Mouse (Mus musculus) hindbrain, embryonic 11.5 days (tissue): ENCODE measurements at regions not wholly inside any gene's neighbourhood (a gene's known extent, or its start where the extent isn't known, plus 50 kb on each side); places are given as distances from the start of the nearest gene placed in this dataset.

Source experiments
- ATAC-seq: fragments of 200-750 bp; cut with Nextera tagmentation; 2 replicates; pipeline ENCODE4 v1.8.0; 2017; ENCODE audit warnings: mild to moderate bottlenecking, moderate TSS enrichment, moderate library complexity; ENCODE audit not compliant: low FRiP score
- DNase-seq: peaks from one replicate; pipeline ENCODE4 v3.0.0-alpha.2; 2015; ENCODE audit warnings: low spot score
- H3K27ac ChIP-seq: fragments of 300-500 bp; sonication (generic); 2 replicates; pipeline ENCODE4 v1.5.1; 2014; ENCODE audit warnings: mild to moderate bottlenecking, low read depth, low read length
- H3K27me3 ChIP-seq: fragments of 300-500 bp; sonication (generic); 2 replicates; pipeline ENCODE4 v1.6.1; 2014; ENCODE audit warnings: mild to moderate bottlenecking, low read length, moderate library complexity, mixed read lengths; ENCODE audit not compliant: control insufficient read depth, insufficient read depth
- H3K36me3 ChIP-seq: fragments of 300-500 bp; sonication (generic); 2 replicates; pipeline ENCODE4 v1.6.1; 2014; ENCODE audit warnings: mild to moderate bottlenecking, low read length, moderate library complexity, mixed read lengths; ENCODE audit not compliant: control insufficient read depth, insufficient read depth
- H3K4me1 ChIP-seq: fragments of 300-500 bp; sonication (generic); replicated peaks from 2 replicates; pipeline ENCODE4 v1.6.1; 2014; ENCODE audit warnings: low read length, mixed read lengths; ENCODE audit not compliant: control insufficient read depth, insufficient read depth
- H3K4me2 ChIP-seq: fragments of 300-500 bp; sonication (generic); replicated peaks from 2 replicates; pipeline ENCODE4 v1.6.1; 2014; ENCODE audit warnings: mild to moderate bottlenecking, low read depth, low read length
- H3K4me3 ChIP-seq: fragments of 300-500 bp; sonication (generic); 2 replicates; pipeline ENCODE4 v1.5.1; 2014; ENCODE audit warnings: low read depth, low read length
- H3K9ac ChIP-seq: fragments of 300-500 bp; sonication (generic); 2 replicates; pipeline ENCODE4 v1.6.1; 2014; ENCODE audit warnings: low read depth, low read length
- H3K9me3 ChIP-seq: fragments of 300-500 bp; sonication (generic); 2 replicates; pipeline ENCODE4 v1.6.1; 2016; ENCODE audit warnings: low read length; ENCODE audit not compliant: control insufficient read depth
- WGBS: fragments of 180-500 bp; shearing (Covaris S2); extraction: QIAGEN DNeasy Blood & Tissue Kit; methylation state at CpG from one replicate; pipeline ENCODE4 v1.1.7; 2014; 5-methylcytosine and 5-hydroxymethylcytosine counted together

DNA sequence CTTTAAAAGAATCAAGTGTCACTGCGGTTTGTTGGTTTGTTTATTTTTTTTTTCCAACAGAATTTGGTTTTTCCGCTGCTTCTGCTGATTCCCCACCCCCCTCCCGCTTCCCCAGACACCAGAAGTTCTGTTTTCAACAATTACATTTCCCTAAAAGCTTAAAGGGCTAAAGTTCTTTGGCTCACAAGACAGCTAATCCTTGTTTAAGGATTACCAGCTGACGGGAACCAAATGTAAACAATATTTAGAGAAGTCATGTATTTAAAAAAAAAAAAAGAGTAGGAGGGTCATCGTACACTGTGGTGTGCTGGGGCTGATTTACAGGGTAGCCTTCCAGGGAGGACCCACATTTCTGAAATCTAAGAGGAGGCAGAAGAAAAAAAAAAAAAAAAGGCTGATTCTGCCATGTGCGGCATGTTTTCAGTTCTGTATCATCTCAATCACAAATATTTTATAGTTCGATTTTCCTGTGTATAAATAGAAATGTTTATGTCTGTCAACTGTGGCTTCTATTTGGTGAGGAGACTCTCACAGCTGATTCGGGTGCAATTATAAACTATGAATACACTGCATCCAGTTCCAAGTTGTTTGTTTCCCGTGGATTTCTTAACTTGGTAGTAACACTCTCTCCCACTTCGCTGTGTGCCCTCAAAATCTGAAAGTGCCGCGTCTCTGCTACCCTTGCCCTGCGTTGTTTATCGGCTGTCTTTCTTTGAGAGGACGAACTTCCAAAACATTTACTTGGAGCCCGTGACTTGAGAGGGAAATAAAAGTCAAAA is 456.3 kb upstream of the Jarid2 start:
- Histone ChIP-seq H3K27me3 (no peaks in the 10 kb centered on the region), H3K4me3 (no peak overlapping the region), H3K27ac (no peak overlapping the region), H3K36me3 (no peaks in the 10 kb centered on the region), H3K4me2 (no peak overlapping the region), H3K9me3 (no peaks in the 10 kb centered on the region), H3K4me1 (no peaks in the 10 kb centered on the region), H3K9ac (no peak overlapping the region)
- DNase-seq (no peak), ATAC-seq (no peak)
- WGBS: 86% methylated on average over 16 of the region's 16 CpGs

DNA sequence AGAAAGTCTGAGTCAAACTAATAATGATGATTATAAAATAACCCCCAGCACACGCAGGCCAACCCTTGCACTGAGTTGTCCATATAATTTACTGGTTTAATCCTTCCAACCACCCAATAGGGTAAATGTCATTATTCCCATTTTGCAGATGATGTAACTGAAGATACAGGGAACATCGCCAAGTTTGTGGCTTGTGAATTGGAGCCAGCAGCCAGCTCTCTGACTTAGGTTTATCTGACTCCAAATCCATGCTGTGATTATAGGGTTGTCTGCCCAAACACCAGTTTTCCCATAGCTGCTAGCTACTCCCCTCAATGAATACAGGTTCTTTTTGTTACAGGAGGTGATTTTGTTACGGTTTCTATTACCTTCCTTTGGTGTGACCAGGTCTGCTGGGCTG is 451.3 kb upstream of the Jarid2 start:
- Histone ChIP-seq H3K9me3 (no peaks in the 10 kb centered on the region), H3K9ac (no peak overlapping the region), H3K27ac (no peak overlapping the region), H3K4me1 (no peaks in the 10 kb centered on the region), H3K4me3 (no peak overlapping the region), H3K27me3 (no peaks in the 10 kb centered on the region), H3K36me3 (no peaks in the 10 kb centered on the region), H3K4me2 (no peak overlapping the region)
- WGBS: 90% methylated on average over 3 of the region's 3 CpGs
- ATAC-seq: no peak
- no peak for DNase-seq

DNA sequence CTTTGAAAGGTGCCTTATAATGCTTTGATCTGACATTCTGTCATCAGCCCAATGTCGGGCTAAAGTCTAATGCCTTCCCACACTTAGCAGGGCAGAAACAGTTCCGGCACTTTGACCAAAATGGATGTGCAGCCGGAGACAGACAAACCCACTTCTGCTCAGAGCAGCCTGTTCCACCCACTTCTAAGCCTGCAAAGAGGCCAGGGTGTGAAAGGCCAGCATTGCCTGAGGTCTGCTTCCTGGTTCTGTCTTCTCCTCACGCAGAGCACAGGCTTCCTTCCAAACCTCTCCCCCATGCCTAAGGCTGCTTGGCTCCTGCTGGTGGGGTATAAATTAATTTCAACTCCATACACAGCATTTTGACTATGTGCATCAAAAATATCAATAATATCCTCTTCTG is 450.2 kb upstream of the Jarid2 start:
- Histone ChIP-seq H3K36me3 (no peaks in the 10 kb centered on the region), H3K9ac (no peak overlapping the region), H3K9me3 (no peaks in the 10 kb centered on the region), H3K4me1 (no peaks in the 10 kb centered on the region), H3K4me3 (no peak overlapping the region), H3K27ac (no peak overlapping the region), H3K27me3 (no peaks in the 10 kb centered on the region), H3K4me2 (no peak overlapping the region)
- DNase-seq (no peak), ATAC-seq (no peak)
- 63% methylated on average over 4 of the region's 4 CpGs for WGBS

DNA sequence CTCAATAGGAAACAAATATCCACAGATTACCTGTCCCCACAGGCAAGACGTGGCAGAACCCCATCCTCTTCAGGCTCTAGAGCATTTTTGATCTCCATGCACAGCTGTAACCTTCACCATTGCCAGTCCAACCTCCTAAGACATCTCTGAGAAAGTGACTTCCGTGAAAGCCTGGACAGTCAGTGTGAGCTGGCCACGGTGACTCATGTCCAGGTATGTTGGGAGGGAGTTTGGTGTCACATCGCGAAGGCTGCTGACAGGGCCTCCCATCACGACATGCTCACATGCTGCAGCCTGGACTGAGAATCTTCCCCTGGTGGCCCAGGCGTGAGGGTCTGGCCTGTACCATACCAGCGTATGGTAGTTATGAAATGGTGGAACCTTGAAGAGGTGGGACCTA is 449.0 kb upstream of the Jarid2 start:
- Histone ChIP-seq H3K9me3 (no peaks in the 10 kb centered on the region), H3K36me3 (no peaks in the 10 kb centered on the region), H3K4me3 (no peak overlapping the region), H3K27me3 (no peaks in the 10 kb centered on the region), H3K4me1 (no peaks in the 10 kb centered on the region), H3K4me2 (no peak overlapping the region), H3K27ac (no peak overlapping the region), H3K9ac (no peak overlapping the region)
- DNase-seq (no peak), ATAC-seq (no peak)
- WGBS: 94% methylated on average over 8 of the region's 8 CpGs

DNA sequence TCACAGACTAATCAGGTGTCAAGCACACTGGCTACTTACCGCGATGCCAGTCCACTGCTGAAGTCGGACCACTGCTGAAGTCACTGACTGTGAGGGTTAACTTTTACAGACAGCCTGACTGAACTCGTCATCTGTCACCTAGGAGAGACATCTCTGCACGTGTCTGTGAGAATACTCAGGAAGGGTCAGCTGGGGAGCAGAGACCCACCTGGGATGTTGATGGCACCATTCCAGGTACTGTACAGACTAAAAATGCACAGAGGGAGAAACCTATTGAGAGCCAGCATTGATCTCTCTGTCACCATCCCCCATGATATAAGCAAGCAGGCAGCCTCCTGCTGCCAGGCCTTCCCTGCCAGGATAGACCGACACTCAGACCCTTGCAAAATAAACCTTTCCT is 447.5 kb upstream of the Jarid2 start:
- DNase-seq (no peak), ATAC-seq (no peak)
- Histone ChIP-seq H3K9ac (no peak overlapping the region), H3K4me1 (no peaks in the 10 kb centered on the region), H3K4me3 (no peak overlapping the region), H3K36me3 (no peaks in the 10 kb centered on the region), H3K27ac (no peak overlapping the region), H3K4me2 (no peak overlapping the region), H3K9me3 (no peaks in the 10 kb centered on the region), H3K27me3 (no peaks in the 10 kb centered on the region)
- WGBS: 75% methylated on average over 6 of the region's 6 CpGs

DNA sequence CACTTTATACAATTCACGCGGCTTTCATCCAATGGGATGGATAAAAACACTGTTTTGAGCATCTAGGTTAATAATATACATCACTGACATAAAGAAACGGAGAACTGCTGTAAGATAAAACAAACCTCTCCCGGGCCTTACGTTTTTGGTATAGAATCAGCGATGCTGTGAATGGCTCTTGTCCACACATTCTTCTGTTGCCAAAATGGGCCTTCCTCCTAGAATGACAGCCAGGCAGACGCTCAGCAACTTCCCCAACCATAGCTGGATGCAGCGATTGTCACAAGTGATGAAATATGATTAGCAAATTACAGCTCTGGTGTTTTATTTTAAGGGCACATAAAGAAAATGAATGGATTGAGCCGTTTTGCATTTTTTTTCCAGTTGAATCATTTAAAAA is 447.0 kb upstream of the Jarid2 start:
- ATAC-seq (no peak), DNase-seq (no peak)
- Histone ChIP-seq H3K4me3 (no peak overlapping the region), H3K4me2 (no peak overlapping the region), H3K9ac (no peak overlapping the region), H3K27me3 (no peaks in the 10 kb centered on the region), H3K4me1 (no peaks in the 10 kb centered on the region), H3K9me3 (no peaks in the 10 kb centered on the region), H3K27ac (no peak overlapping the region), H3K36me3 (no peaks in the 10 kb centered on the region)
- WGBS: 85% methylated on average over 9 of the region's 9 CpGs

DNA sequence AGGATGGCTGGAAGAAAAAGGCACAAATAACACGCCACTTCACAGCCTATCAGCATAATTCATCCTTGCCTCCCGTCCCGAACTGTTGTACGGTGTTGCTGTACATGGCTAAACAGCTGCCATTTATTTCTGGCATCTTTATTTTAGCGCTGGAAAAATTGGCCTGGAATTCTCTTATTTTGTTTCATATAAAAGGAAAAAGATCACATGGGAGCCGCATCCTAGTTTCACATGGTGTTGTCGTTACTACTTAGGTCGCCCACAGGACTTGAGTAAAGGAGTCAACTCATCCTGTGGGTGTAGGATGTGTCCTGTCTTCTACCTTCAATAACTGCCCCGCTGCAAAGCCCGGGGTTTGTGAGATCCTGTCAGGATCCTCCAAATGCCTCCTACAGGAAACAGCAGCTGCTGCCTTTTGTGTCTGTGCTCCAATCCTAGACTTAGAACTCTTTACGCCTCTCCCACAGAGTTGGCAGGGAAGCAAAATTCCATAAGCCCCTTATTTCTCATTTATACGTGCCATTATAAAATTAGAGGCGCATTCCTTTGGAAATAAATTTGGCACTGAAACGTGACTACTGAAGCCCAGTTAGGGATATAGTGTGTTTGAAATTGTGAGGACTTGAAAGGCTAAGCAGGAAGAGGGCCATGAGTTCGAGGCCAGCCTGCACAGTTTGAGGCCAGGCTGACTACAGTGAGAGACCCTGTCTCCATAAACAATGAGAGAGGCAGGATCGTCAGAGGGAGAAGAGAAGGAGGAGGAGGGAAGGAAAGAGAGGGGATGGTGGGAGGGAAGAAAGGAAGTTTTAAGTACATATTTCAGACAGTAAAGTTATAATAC is 446.3 kb upstream of the Jarid2 start:
- Histone ChIP-seq H3K4me3 (no peak overlapping the region), H3K9me3 (no peaks in the 10 kb centered on the region), H3K4me1 (no peaks in the 10 kb centered on the region), H3K27ac (no peak overlapping the region), H3K36me3 (no peaks in the 10 kb centered on the region), H3K4me2 (no peak overlapping the region), H3K27me3 (no peaks in the 10 kb centered on the region), H3K9ac (no peak overlapping the region)
- WGBS: 84% methylated on average over 16 of the region's 16 CpGs
- ATAC-seq (no peak), DNase-seq (no peak)

DNA sequence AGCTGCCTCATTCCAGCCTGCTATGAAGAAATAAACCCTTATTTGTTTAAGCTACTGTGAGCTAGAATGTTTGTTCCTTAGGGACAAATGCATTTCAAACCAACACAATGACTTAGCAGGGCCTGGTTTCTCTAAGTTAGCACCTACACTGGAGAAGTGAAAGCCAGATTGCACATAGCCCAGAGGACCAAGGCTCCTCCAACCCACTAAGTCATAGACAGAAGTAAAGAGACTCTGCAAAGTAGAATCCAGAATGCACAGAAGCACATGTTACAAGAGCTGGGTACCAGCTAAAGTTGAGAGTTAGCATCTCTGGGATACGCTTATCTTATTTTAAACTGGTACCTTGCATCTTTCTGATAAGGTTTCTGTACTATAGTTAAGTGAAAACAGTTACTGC is 443.4 kb upstream of the Jarid2 start:
- no peak for DNase-seq
- no peak overlapping the region for H3K4me2 ChIP-seq
- H3K4me3 ChIP-seq: no peak overlapping the region
- no peaks in the 10 kb centered on the region for H3K9me3 ChIP-seq
- no peak overlapping the region for H3K9ac ChIP-seq
- no peaks in the 10 kb centered on the region for H3K4me1 ChIP-seq
- no peaks in the 10 kb centered on the region for H3K36me3 ChIP-seq
- 95% methylated on average over 1 of the region's 1 CpGs for WGBS
- H3K27ac ChIP-seq: no peak overlapping the region
- no peaks in the 10 kb centered on the region for H3K27me3 ChIP-seq
- ATAC-seq: no peak

DNA sequence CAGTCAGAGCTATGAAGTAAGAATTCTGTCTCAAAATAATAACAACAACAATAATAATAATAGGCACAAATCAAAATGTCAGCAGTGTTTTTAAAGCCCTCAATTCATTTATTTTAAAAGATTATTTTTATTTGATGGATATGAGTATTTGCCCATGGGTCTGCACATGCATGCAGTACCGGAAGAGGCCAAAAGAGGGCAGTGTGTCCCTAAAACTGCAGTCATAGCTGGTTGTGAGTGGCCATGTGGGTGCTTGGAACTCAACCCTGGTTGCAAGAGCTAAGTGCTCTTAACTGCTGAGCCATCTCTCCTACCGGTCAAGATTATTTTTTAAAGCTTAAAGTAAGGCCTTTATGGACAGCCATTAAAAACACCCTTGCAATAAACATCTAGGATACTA is 439.1 kb upstream of the Jarid2 start:
- DNase-seq (no peak), ATAC-seq (no peak)
- Histone ChIP-seq H3K9me3 (no peaks in the 10 kb centered on the region), H3K4me2 (no peak overlapping the region), H3K27ac (no peak overlapping the region), H3K4me3 (no peak overlapping the region), H3K4me1 (no peaks in the 10 kb centered on the region), H3K27me3 (no peaks in the 10 kb centered on the region), H3K36me3 (no peaks in the 10 kb centered on the region), H3K9ac (no peak overlapping the region)
- 95% methylated on average over 2 of the region's 2 CpGs for WGBS
